Mouse (Mus musculus): ENCODE data around the gene Gm42421.

The Gm42421 gene

GRCm38 (mm10) chr5:143941588-143941987, 13.6 kb downstream of the Gm42421 start:
- DNase-seq, result no peak

- no peak for DNase-seq
Observed at GRCm38 (mm10) chr5:143943231-143944125, 15.5 kb downstream of the Gm42421 start.

- DNase-seq, result no peak
Observed at GRCm38 (mm10) chr5:143948361-143948760, 20.4 kb downstream of the Gm42421 start.

- DNase-seq, result no peak
Observed at GRCm38 (mm10) chr5:143950016-143950415, 22.0 kb downstream of the Gm42421 start.

- no peak for DNase-seq
Observed at GRCm38 (mm10) chr5:143957101-143957500, 29.1 kb downstream of the Gm42421 start.

- no peak for DNase-seq
Observed at GRCm38 (mm10) chr5:143959551-143959950, 31.6 kb downstream of the Gm42421 start.

- no peak for DNase-seq
Observed at GRCm38 (mm10) chr5:143961176-143961575, 33.2 kb downstream of the Gm42421 start.

GRCm38 (mm10) chr5:143965586-143966345, 37.8 kb downstream of the Gm42421 start:
- DNase-seq, result no peak

GRCm38 (mm10) chr5:143966671-143967070, 38.7 kb downstream of the Gm42421 start:
- DNase-seq, result no peak

- no peak for DNase-seq
Observed at GRCm38 (mm10) chr5:143972628-143973027, 44.7 kb downstream of the Gm42421 start.

- peak; percentile 67 to 70 for DNase-seq
Observed at GRCm38 (mm10) chr5:143974931-143975630, 47.1 kb downstream of the Gm42421 start.

- no peak for DNase-seq
Observed at GRCm38 (mm10) chr5:143975631-143975933, 47.6 kb downstream of the Gm42421 start.

- DNase-seq, result no peak
Observed at GRCm38 (mm10) chr5:143976232-143976631, 48.3 kb downstream of the Gm42421 start.

- no peak for DNase-seq
Observed at GRCm38 (mm10) chr5:143976726-143977431, 48.9 kb downstream of the Gm42421 start.

- DNase-seq, result peak; percentile 47 to 75
Observed at GRCm38 (mm10) chr5:143980858-143981257, 52.9 kb downstream of the Gm42421 start.

GRCm38 (mm10) chr5:143982361-143982760, 54.4 kb downstream of the Gm42421 start:
- no peak for DNase-seq

GRCm38 (mm10) chr5:143985381-143985780, 57.4 kb downstream of the Gm42421 start:
- DNase-seq, result no peak
